ENCODE assay signal across 10 mouse cellular contexts in genomic region chr1:185091816-185092558, GRCm38 (mm10).
DNase-seq lines count a peak whose midpoint lies in the region; ATAC-seq lines count a peak whose summit lies in the region.
"Had no signal": no experiment of that assay in that cellular context is flagged by ENCODE, and none has a peak within 500 bp of the region (broad histone marks: within the 10 kb centered on the region; RNA-seq: fewer than 3 reads in every experiment).

No protein-coding gene starts in this region.

- H3K4me3 ChIP-seq in heart, embryonic 12.5 days = no peak overlapping the region
- no peak overlapping the region for H3K4me3 ChIP-seq in lung, embryonic 15.5 days
- H3K4me3 ChIP-seq in heart, embryonic 14.5 days (ENCODE audit: control insufficient read depth in 1 of 2, insufficient read depth in 1 of 2, low read depth in 1 of 2, low read length in 2 of 2) = no peak overlapping the region

- peak overlapping the region; percentile 52 for H3K4me2 ChIP-seq in heart, embryonic 12.5 days
- peak overlapping the region; percentile 44 for H3K4me2 ChIP-seq in lung, embryonic 15.5 days
- peak overlapping the region; percentile 51 for H3K4me2 ChIP-seq in heart, embryonic 14.5 days (ENCODE audit: low read length)

- DNase-seq in heart, adult 9 months (ENCODE audit: low spot score in 2 of 2) = no peak
- no peak for DNase-seq in lung, adult 18-20 months
- peak; percentile 53 to 74 for DNase-seq in lung, postnatal 4 days
- DNase-seq in layer of hippocampus, adult 9-11 months = no peak
- no peak for DNase-seq in left cerebral cortex, adult 8-10 months (ENCODE audit: low spot score in 2 of 2)
- DNase-seq: cerebellum, adult 8-10 months; gastrocnemius, postnatal 10 days had no signal

- H3K27me3 ChIP-seq in heart, embryonic 12.5 days (replicated peaks) = no peaks in the 10 kb centered on the region
- no peaks in the 10 kb centered on the region for H3K27me3 ChIP-seq in lung, embryonic 15.5 days
- H3K27me3 ChIP-seq in heart, embryonic 14.5 days (ENCODE audit: control insufficient read depth, insufficient read depth, low read length) = no peaks in the 10 kb centered on the region

- peaks cover 21% of the 10 kb centered on the region for H3K4me1 ChIP-seq in heart, embryonic 12.5 days (replicated peaks)
- peaks cover 12% of the 10 kb centered on the region for H3K4me1 ChIP-seq in lung, embryonic 15.5 days
- H3K4me1 ChIP-seq in heart, embryonic 14.5 days (ENCODE audit: control insufficient read depth in 2 of 2, insufficient read depth in 2 of 2, low read length in 2 of 2) = peaks cover 7 to 12% of the 10 kb centered on the region in 2 experiments

- no peaks in the 10 kb centered on the region for H3K9me3 ChIP-seq in heart, embryonic 12.5 days (replicated peaks)
- no peaks in the 10 kb centered on the region for H3K9me3 ChIP-seq in lung, embryonic 15.5 days
- H3K9me3 ChIP-seq in heart, embryonic 14.5 days (ENCODE audit: control insufficient read depth, low read length) = no peaks in the 10 kb centered on the region

- WGBS in heart, embryonic 12.5 days = 27% methylated on average over 21 of the region's 21 CpGs
- WGBS in lung, embryonic 15.5 days = 7% methylated on average over 21 of the region's 21 CpGs
- 21% methylated on average over 21 of the region's 21 CpGs for WGBS in heart, embryonic 14.5 days

- no peak overlapping the region for H3K9ac ChIP-seq in heart, embryonic 12.5 days
- H3K9ac ChIP-seq in lung, embryonic 15.5 days = no peak overlapping the region
- H3K9ac ChIP-seq in heart, embryonic 14.5 days (ENCODE audit: low read length) = peak overlapping the region; percentile 43; the same call in 1 of the 2 replicates

- H3K36me3 ChIP-seq in heart, embryonic 12.5 days = no peaks in the 10 kb centered on the region
- no peaks in the 10 kb centered on the region for H3K36me3 ChIP-seq in lung, embryonic 15.5 days
- H3K36me3 ChIP-seq in heart, embryonic 14.5 days (ENCODE audit: control insufficient read depth, insufficient read depth, low read length) = no peaks in the 10 kb centered on the region

- H3K27ac ChIP-seq in heart, embryonic 12.5 days (ENCODE audit: poor library complexity, severe bottlenecking) = no peak overlapping the region
- peak overlapping the region; percentile 51 for H3K27ac ChIP-seq in lung, embryonic 15.5 days
- H3K27ac ChIP-seq in heart, embryonic 14.5 days (replicated peaks in 1 of 2; ENCODE audit: control insufficient read depth in 1 of 2, insufficient read depth in 1 of 2, low read depth in 2 of 2, low read length in 2 of 2) = no peak overlapping the region

- ATAC-seq in heart, embryonic 12.5 days (ENCODE audit: insufficient number of reproducible peaks, low FRiP score) = peak; percentile 71; the same call in 1 of the 2 replicates
- peak; percentile 81 for ATAC-seq in lung, embryonic 15.5 days (ENCODE audit: borderline replicate concordance, extremely low read depth, low FRiP score, low TSS enrichment)
- no peak for ATAC-seq in heart, embryonic 14.5 days (ENCODE audit: insufficient number of reproducible peaks, insufficient read depth, low FRiP score, low read depth)

Comparison
In these comparisons a context has a peak if more than half of its experiments do, and no peak if none do; other contexts are left out.
1. DNase-seq: peak in lung, postnatal 4 days (2 of 2); none in heart, adult 9 months (0 of 2), lung, adult 18-20 months (0 of 2), layer of hippocampus, adult 9-11 months (single experiment) and left cerebral cortex, adult 8-10 months (0 of 2).
2. Peak in every context shown above with its lines, with median percentiles within 50 percentile points of each other: H3K4me2 ChIP-seq.